8 mouse cellular contexts compared by ENCODE assay signal in genomic region chr11:75533314-75534015, GRCm38 (mm10). TPM values are rescaled to one million over a fixed set of nuclear protein-coding genes. Genes with fewer than 3 reads are reported as not detected.
A peak's percentile ranks its signal among the peaks of the same experiment; 100 is the strongest.
DNase-seq lines count a peak whose midpoint lies in the region; ATAC-seq and TF ChIP-seq lines count a peak whose summit lies in the region.

No protein-coding gene starts in this region.

- no peak for TF ChIP-seq CTCF in stomach, postnatal 0 days (IDR thresholded peaks at IDR 0.05; ENCODE audit: low read depth)

- peaks cover 14% of the 10 kb centered on the region for H3K4me1 ChIP-seq in stomach, embryonic 14.5 days (ENCODE audit: control insufficient read depth, insufficient read depth, low read length)
- H3K4me1 ChIP-seq in stomach, postnatal 0 days (replicated peaks; ENCODE audit: control insufficient read depth, insufficient read depth) = peaks cover 10% of the 10 kb centered on the region
- H3K4me1 ChIP-seq in liver, embryonic 13.5 days (replicated peaks) = peaks cover 69% of the 10 kb centered on the region

- peak overlapping the region; percentile 83; the same call in 1 of the 2 replicates for H3K4me2 ChIP-seq in stomach, embryonic 14.5 days (replicated peaks; ENCODE audit: low read depth, low read length)
- no peak overlapping the region; the same call in 1 of the 2 replicates for H3K4me2 ChIP-seq in stomach, postnatal 0 days (replicated peaks; ENCODE audit: low read depth)
- H3K4me2 ChIP-seq in liver, embryonic 13.5 days = peak overlapping the region; percentile 99

- no peak overlapping the region for H3K27ac ChIP-seq in stomach, embryonic 14.5 days (ENCODE audit: low read length)
- no peak overlapping the region for H3K27ac ChIP-seq in stomach, postnatal 0 days (replicated peaks)
- peak overlapping the region; percentile 60 for H3K27ac ChIP-seq in liver, embryonic 13.5 days

- H3K4me3 ChIP-seq in stomach, embryonic 14.5 days (ENCODE audit: low read depth, low read length) = 0 out of 2 replicates have a peak overlapping the region, but pooled peaks have one; percentile 45
- H3K4me3 ChIP-seq in stomach, postnatal 0 days (ENCODE audit: low read depth, low read length) = no peak overlapping the region; the same call in 1 of the 2 replicates
- peak overlapping the region; percentile 75 for H3K4me3 ChIP-seq in liver, embryonic 13.5 days (replicated peaks)

- no peaks in the 10 kb centered on the region for H3K36me3 ChIP-seq in stomach, embryonic 14.5 days (ENCODE audit: control insufficient read depth, insufficient read depth, low read length)
- H3K36me3 ChIP-seq in stomach, postnatal 0 days (ENCODE audit: control insufficient read depth, insufficient read depth, low read length) = no peaks in the 10 kb centered on the region
- H3K36me3 ChIP-seq in liver, embryonic 13.5 days = no peaks in the 10 kb centered on the region

- no peaks in the 10 kb centered on the region for H3K9me3 ChIP-seq in stomach, embryonic 14.5 days (ENCODE audit: control insufficient read depth, low read depth, low read length)
- H3K9me3 ChIP-seq in stomach, postnatal 0 days (ENCODE audit: control insufficient read depth, low read length) = no peaks in the 10 kb centered on the region
- H3K9me3 ChIP-seq in liver, embryonic 13.5 days (replicated peaks) = no peaks in the 10 kb centered on the region

- no peak overlapping the region for H3K9ac ChIP-seq in stomach, embryonic 14.5 days (replicated peaks; ENCODE audit: low read depth, low read length)
- H3K9ac ChIP-seq in stomach, postnatal 0 days (ENCODE audit: low read length) = no peak overlapping the region
- 0 out of 2 replicates have a peak overlapping the region, but pooled peaks have one; percentile 90 for H3K9ac ChIP-seq in liver, embryonic 13.5 days

- no peak for TF ChIP-seq EP300 in stomach, postnatal 0 days (optimal IDR thresholded peaks at IDR 0.05)

- DNase-seq in cerebellum, adult 9-11 months = peak; percentile 65
- DNase-seq in cerebellum, adult 8-10 months = no peak
- DNase-seq in stomach, postnatal 0 days (ENCODE audit: low spot score) = no peak
- no peak for DNase-seq in liver, embryonic 13.5 days
- DNase-seq in thymus, postnatal 36 days = peak; percentile 45 to 50
- no peak for DNase-seq in left cerebral cortex, adult 11 months (ENCODE audit: low spot score)
- no peak for DNase-seq in ovary, postnatal 14 days (ENCODE audit: low spot score)

- H3K27me3 ChIP-seq in stomach, embryonic 14.5 days (ENCODE audit: control insufficient read depth, insufficient read depth, low read length) = no peaks in the 10 kb centered on the region
- no peaks in the 10 kb centered on the region for H3K27me3 ChIP-seq in stomach, postnatal 0 days (ENCODE audit: control insufficient read depth, insufficient read depth, low read length)
- peaks cover 4% of the 10 kb centered on the region; the same call in 1 of the 2 replicates for H3K27me3 ChIP-seq in liver, embryonic 13.5 days

- WGBS in stomach, embryonic 14.5 days = 67% methylated on average over 6 of the region's 6 CpGs
- WGBS in stomach, postnatal 0 days = 72% methylated on average over 6 of the region's 6 CpGs
- WGBS in liver, embryonic 13.5 days (ENCODE audit: insufficient replicate concordance) = 41% methylated on average over 6 of the region's 6 CpGs

- no peak for ATAC-seq in stomach, embryonic 14.5 days (ENCODE audit: insufficient number of reproducible peaks, insufficient read depth, low FRiP score, low read depth)
- ATAC-seq in stomach, postnatal 0 days (ENCODE audit: low FRiP score, low TSS enrichment) = no peak
- ATAC-seq in liver, embryonic 13.5 days (ENCODE audit: low read depth) = no peak

RNA-seq across cellular contexts. Expression of gene Slc43a2, which starts 2.0 kb away (rescaled TPM):
- polyA plus RNA-seq in stomach, embryonic 14.5 days (2014; fragmentation: Nextera tagmentation; extraction: Ambion mirVana) = 4.0 and 5.1 TPM in 2 replicates
- 5.7 and 6.4 TPM in 2 replicates for polyA plus RNA-seq in stomach, postnatal 0 days (2015; fragmentation: Nextera tagmentation; extraction: Ambion mirVana)
- 3.7 and 5.9 TPM in 2 replicates for polyA plus RNA-seq in liver, embryonic 13.5 days (2015; fragmentation: Nextera tagmentation; extraction: Ambion mirVana)

RNA-seq across cellular contexts. Expression of gene Scarf1, which starts 20.1 kb away (rescaled TPM):
- 4.8 and 5.4 TPM in 2 replicates for polyA plus RNA-seq in stomach, embryonic 14.5 days (2014; fragmentation: Nextera tagmentation; extraction: Ambion mirVana)
- 2.8 and 2.9 TPM in 2 replicates for polyA plus RNA-seq in stomach, postnatal 0 days (2015; fragmentation: Nextera tagmentation; extraction: Ambion mirVana)
- 2.6 and 3.0 TPM in 2 replicates for polyA plus RNA-seq in liver, embryonic 13.5 days (2015; fragmentation: Nextera tagmentation; extraction: Ambion mirVana)

RNA-seq across cellular contexts. Expression of gene Rilp, which starts 23.6 kb away (rescaled TPM):
- 0.32 and 0.60 TPM in 2 replicates for polyA plus RNA-seq in stomach, embryonic 14.5 days (2014; fragmentation: Nextera tagmentation; extraction: Ambion mirVana)
- 2.7 and 3.5 TPM in 2 replicates for polyA plus RNA-seq in stomach, postnatal 0 days (2015; fragmentation: Nextera tagmentation; extraction: Ambion mirVana)
- polyA plus RNA-seq in liver, embryonic 13.5 days (2015; fragmentation: Nextera tagmentation; extraction: Ambion mirVana) = 1.4 and 1.6 TPM in 2 replicates

RNA-seq across cellular contexts. Expression of gene Prpf8, which starts 46.8 kb away (rescaled TPM):
- polyA plus RNA-seq in stomach, embryonic 14.5 days (2014; fragmentation: Nextera tagmentation; extraction: Ambion mirVana) = 79.7 and 79.8 TPM in 2 replicates
- 15.8 and 16.0 TPM in 2 replicates for polyA plus RNA-seq in stomach, postnatal 0 days (2015; fragmentation: Nextera tagmentation; extraction: Ambion mirVana)
- 28.2 and 31.5 TPM in 2 replicates for polyA plus RNA-seq in liver, embryonic 13.5 days (2015; fragmentation: Nextera tagmentation; extraction: Ambion mirVana)

RNA-seq across cellular contexts. Expression of gene Pitpna, which starts 54.4 kb away (rescaled TPM):
- polyA plus RNA-seq in stomach, embryonic 14.5 days (2014; fragmentation: Nextera tagmentation; extraction: Ambion mirVana) = 74.4 and 91.8 TPM in 2 replicates
- polyA plus RNA-seq in stomach, postnatal 0 days (2015; fragmentation: Nextera tagmentation; extraction: Ambion mirVana) = 79.3 and 84.3 TPM in 2 replicates
- polyA plus RNA-seq in liver, embryonic 13.5 days (2015; fragmentation: Nextera tagmentation; extraction: Ambion mirVana) = 33.2 and 38.3 TPM in 2 replicates

Comparison
In these comparisons a context has a peak if more than half of its experiments do, and no peak if none do; other contexts are left out.
1. DNase-seq: peak in cerebellum, adult 9-11 months (single experiment) and thymus, postnatal 36 days (2 of 2); none in cerebellum, adult 8-10 months (single experiment), stomach, postnatal 0 days (single experiment), liver, embryonic 13.5 days (single experiment), left cerebral cortex, adult 11 months (single experiment) and ovary, postnatal 14 days (single experiment).